Mouse (Mus musculus) heart, embryonic 14.5 days (tissue): ENCODE measurements at regions not wholly inside any gene's neighbourhood (a gene's known extent, or its start where the extent isn't known, plus 50 kb on each side); places are given as distances from the start of the nearest gene placed in this dataset.

Source experiments
- ATAC-seq: fragments of 200-750 bp; cut with Nextera tagmentation; 2 replicates; pipeline ENCODE4 v1.8.0; 2017; ENCODE audit warnings: low read depth, moderate TSS enrichment; ENCODE audit not compliant: insufficient number of reproducible peaks, insufficient read depth, low FRiP score
- H3K27ac ChIP-seq, 2 experiments: fragments of 200-500 bp in 1 of 2; fragments of 300-500 bp in 1 of 2; sonication (generic) in 1 of 2; replicated peaks in 1 of 2; 2 replicates each; pipeline ENCODE4 v1.5.1; 2012 to 2014; ENCODE audit warnings: low read depth in 2 of 2, low read length in 2 of 2, control low read depth in 1 of 2, mild to moderate bottlenecking in 1 of 2, mixed read lengths in 1 of 2; ENCODE audit not compliant: control insufficient read depth in 1 of 2, insufficient read depth in 1 of 2
- H3K27me3 ChIP-seq: fragments of 300-500 bp; sonication (generic); 2 replicates; pipeline ENCODE4 v1.6.1; 2014; ENCODE audit warnings: mild to moderate bottlenecking, low read length, control low read depth; ENCODE audit not compliant: control insufficient read depth, insufficient read depth
- H3K36me3 ChIP-seq: fragments of 300-500 bp; sonication (generic); 2 replicates; pipeline ENCODE4 v1.6.1; 2014; ENCODE audit warnings: mild to moderate bottlenecking, control low read depth, low read length, mixed read lengths; ENCODE audit not compliant: control insufficient read depth, insufficient read depth
- H3K4me1 ChIP-seq, 2 experiments: fragments of 200-500 bp in 1 of 2; fragments of 300-500 bp in 1 of 2; sonication (generic) in 1 of 2; 2 replicates each; pipeline ENCODE4 v1.6.1; 2012 to 2014; ENCODE audit warnings: low read length in 2 of 2, control low read depth in 1 of 2, mixed read lengths in 1 of 2; ENCODE audit not compliant: control insufficient read depth in 2 of 2, insufficient read depth in 2 of 2
- H3K4me2 ChIP-seq: fragments of 300-500 bp; sonication (generic); 2 replicates; pipeline ENCODE4 v1.6.1; 2014; ENCODE audit warnings: mild to moderate bottlenecking, low read length
- H3K4me3 ChIP-seq, 2 experiments: fragments of 200-500 bp in 1 of 2; fragments of 300-500 bp in 1 of 2; sonication (generic) in 1 of 2; 2 replicates each; pipeline ENCODE4 v1.5.1; 2012 to 2014; ENCODE audit warnings: low read length in 2 of 2, mild to moderate bottlenecking in 2 of 2, control low read depth in 1 of 2, low read depth in 1 of 2, moderate library complexity in 1 of 2; ENCODE audit not compliant: control insufficient read depth in 1 of 2, insufficient read depth in 1 of 2
- H3K9ac ChIP-seq: fragments of 300-500 bp; sonication (generic); 2 replicates; pipeline ENCODE4 v1.6.1; 2014; ENCODE audit warnings: mild to moderate bottlenecking, low read length
- H3K9me3 ChIP-seq: fragments of 300-500 bp; sonication (generic); 2 replicates; pipeline ENCODE4 v1.6.1; 2016; ENCODE audit warnings: low read length, control low read depth; ENCODE audit not compliant: control insufficient read depth
- WGBS: fragments of 180-500 bp; shearing (Covaris S2); extraction: QIAGEN DNeasy Blood & Tissue Kit; methylation state at CpG from one replicate; pipeline ENCODE4 v1.1.7; 2014; 5-methylcytosine and 5-hydroxymethylcytosine counted together

- no peak overlapping the region for H3K27ac ChIP-seq
- no peak overlapping the region for H3K9ac ChIP-seq
- 90% methylated on average over 8 of the region's 8 CpGs for WGBS
- no peak overlapping the region for H3K4me3 ChIP-seq
- ATAC-seq: no peak
- no peak overlapping the region for H3K4me2 ChIP-seq
- H3K9me3 ChIP-seq: no peaks in the 10 kb centered on the region
- H3K36me3 ChIP-seq: no peaks in the 10 kb centered on the region
- no peaks in the 10 kb centered on the region for H3K4me1 ChIP-seq
- H3K27me3 ChIP-seq: peaks cover 20% of the 10 kb centered on the region; the same call in 1 of the 2 replicates
Observed at GRCm38 (mm10) chr9:88068322-88068721, 258.7 kb upstream of the Nt5e start.

GRCm38 (mm10) chr9:88068881-88069304 is 258.1 kb upstream of the Nt5e start:
- H3K9ac ChIP-seq: no peak overlapping the region
- 62% methylated on average over 15 of the region's 15 CpGs for WGBS
- H3K4me3 ChIP-seq: no peak overlapping the region
- no peaks in the 10 kb centered on the region for H3K9me3 ChIP-seq
- no peak; the same call in 1 of the 2 replicates for ATAC-seq
- H3K27me3 ChIP-seq: peaks cover 25% of the 10 kb centered on the region; the same call in 1 of the 2 replicates
- H3K4me1 ChIP-seq: no peaks in the 10 kb centered on the region
- no peak overlapping the region for H3K4me2 ChIP-seq
- no peaks in the 10 kb centered on the region for H3K36me3 ChIP-seq
- no peak overlapping the region for H3K27ac ChIP-seq

GRCm38 (mm10) chr9:88069834-88070233 is 257.2 kb upstream of the Nt5e start:
- Histone ChIP-seq H3K4me3 (no peak overlapping the region), H3K9me3 (no peaks in the 10 kb centered on the region), H3K4me2 (no peak overlapping the region), H3K27me3 (peaks cover 30% of the 10 kb centered on the region), H3K27ac (no peak overlapping the region), H3K9ac (no peak overlapping the region), H3K4me1 (no peaks in the 10 kb centered on the region), H3K36me3 (no peaks in the 10 kb centered on the region)
- 80% methylated on average over 13 of the region's 13 CpGs for WGBS
- no peak for ATAC-seq

GRCm38 (mm10) chr9:88073165-88073564 is 253.8 kb upstream of the Nt5e start:
- Histone ChIP-seq H3K9ac (no peak overlapping the region), H3K4me2 (no peak overlapping the region), H3K36me3 (no peaks in the 10 kb centered on the region), H3K4me3 (no peak overlapping the region), H3K27me3 (peaks cover 30% of the 10 kb centered on the region), H3K27ac (no peak overlapping the region), H3K4me1 (no peaks in the 10 kb centered on the region), H3K9me3 (no peaks in the 10 kb centered on the region)
- ATAC-seq: no peak
- WGBS: 10% methylated on average over 6 of the region's 6 CpGs

GRCm38 (mm10) chr9:88073579-88073978 is 253.4 kb upstream of the Nt5e start:
- Histone ChIP-seq H3K36me3 (no peaks in the 10 kb centered on the region), H3K4me3 (no peak overlapping the region), H3K9me3 (no peaks in the 10 kb centered on the region), H3K27ac (no peak overlapping the region), H3K4me1 (no peaks in the 10 kb centered on the region), H3K9ac (no peak overlapping the region), H3K4me2 (no peak overlapping the region), H3K27me3 (peaks cover 30% of the 10 kb centered on the region)
- 81% methylated on average over 7 of the region's 7 CpGs for WGBS
- no peak for ATAC-seq

- no peak for ATAC-seq
Observed at GRCm38 (mm10) chr9:88082931-88083479, 244.0 kb upstream of the Nt5e start.

GRCm38 (mm10) chr9:88085181-88085816 is 241.7 kb upstream of the Nt5e start:
- no peaks in the 10 kb centered on the region for H3K9me3 ChIP-seq
- H3K4me1 ChIP-seq: peaks cover 0 to 2% of the 10 kb centered on the region in 2 experiments; a peak in 1 of 4 replicates
- no peak; the same call in 1 of the 2 replicates for ATAC-seq
- no peak overlapping the region for H3K27ac ChIP-seq
- no peaks in the 10 kb centered on the region for H3K36me3 ChIP-seq
- peaks cover 5% of the 10 kb centered on the region; the same call in 1 of the 2 replicates for H3K27me3 ChIP-seq
- no peak overlapping the region for H3K9ac ChIP-seq
- WGBS: 79% methylated on average over 11 of the region's 11 CpGs
- no peak overlapping the region for H3K4me3 ChIP-seq
- H3K4me2 ChIP-seq: no peak overlapping the region

More at GRCm38 (mm10) chr9:88082931-88083479, 244.0 kb upstream of the Nt5e start:
- H3K27me3 ChIP-seq: peaks cover 5% of the 10 kb centered on the region; the same call in 1 of the 2 replicates
- H3K36me3 ChIP-seq: no peaks in the 10 kb centered on the region
- H3K4me1 ChIP-seq: peaks cover 0 to 2% of the 10 kb centered on the region in 2 experiments; a peak in 1 of 4 replicates
- H3K9ac ChIP-seq: no peak overlapping the region
- WGBS: 51% methylated on average over 5 of the region's 5 CpGs
- no peak overlapping the region for H3K27ac ChIP-seq
- no peaks in the 10 kb centered on the region for H3K9me3 ChIP-seq
- no peak overlapping the region for H3K4me3 ChIP-seq
- H3K4me2 ChIP-seq: no peak overlapping the region
